Mouse (Mus musculus): ENCODE results near the gene Galnt2. TPM values are rescaled to one million over a fixed set of nuclear protein-coding genes. Genes with fewer than 3 reads are reported as not detected.

Galnt2 gene
- polyA plus RNA-seq, 1 experiment from 2014 or later: 66.2 TPM

DNA sequence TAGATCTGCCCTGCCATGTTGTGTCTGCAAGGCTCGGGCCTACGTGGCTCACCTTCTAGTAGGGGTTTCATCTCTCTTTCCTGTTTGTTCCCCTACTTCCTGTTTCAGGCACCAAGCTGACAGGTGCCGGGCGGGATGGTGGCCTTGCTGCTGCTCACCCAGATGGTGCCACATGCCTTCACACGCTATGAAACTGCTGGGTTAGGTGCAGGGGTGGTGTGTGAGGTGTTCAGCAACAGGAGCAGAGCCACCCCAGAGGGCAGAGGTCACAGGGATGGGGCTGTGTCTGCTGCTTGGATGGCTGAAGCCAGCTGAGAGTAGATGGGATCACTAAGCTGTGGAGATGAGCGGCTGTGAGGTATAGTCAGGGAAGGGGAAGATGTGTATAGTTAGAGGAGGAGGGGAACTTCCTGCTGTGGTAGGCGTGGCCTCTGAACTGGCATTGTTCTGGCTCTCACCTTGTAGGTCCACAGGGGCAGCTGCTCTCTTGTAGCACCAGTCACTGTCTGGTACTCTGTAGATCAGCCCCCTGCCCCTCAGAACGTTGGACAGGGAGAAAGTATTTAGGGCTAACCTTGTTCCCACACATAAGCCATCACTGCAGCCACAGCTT is 42.5 kb downstream of the Galnt2 start:
- ATAC-seq (ENCODE audit: insufficient number of reproducible peaks, insufficient read depth, low FRiP score, low TSS enrichment): no peak
- Histone ChIP-seq H3K36me3 (peaks cover 5% of the 10 kb centered on the region; the same call in 1 of the 2 replicates), H3K4me3 (no peak overlapping the region), H3K9me3 (0 out of 2 replicates have a peak, but pooled peaks cover 4% of the 10 kb centered on the region), H3K4me2 (replicated peaks) (no peak overlapping the region), H3K27me3 (no peaks in the 10 kb centered on the region), H3K9ac (no peak overlapping the region), H3K27ac (no peak overlapping the region), H3K4me1 (peaks cover 12% of the 10 kb centered on the region)
- WGBS: 60% methylated on average over 8 of the region's 8 CpGs

DNA sequence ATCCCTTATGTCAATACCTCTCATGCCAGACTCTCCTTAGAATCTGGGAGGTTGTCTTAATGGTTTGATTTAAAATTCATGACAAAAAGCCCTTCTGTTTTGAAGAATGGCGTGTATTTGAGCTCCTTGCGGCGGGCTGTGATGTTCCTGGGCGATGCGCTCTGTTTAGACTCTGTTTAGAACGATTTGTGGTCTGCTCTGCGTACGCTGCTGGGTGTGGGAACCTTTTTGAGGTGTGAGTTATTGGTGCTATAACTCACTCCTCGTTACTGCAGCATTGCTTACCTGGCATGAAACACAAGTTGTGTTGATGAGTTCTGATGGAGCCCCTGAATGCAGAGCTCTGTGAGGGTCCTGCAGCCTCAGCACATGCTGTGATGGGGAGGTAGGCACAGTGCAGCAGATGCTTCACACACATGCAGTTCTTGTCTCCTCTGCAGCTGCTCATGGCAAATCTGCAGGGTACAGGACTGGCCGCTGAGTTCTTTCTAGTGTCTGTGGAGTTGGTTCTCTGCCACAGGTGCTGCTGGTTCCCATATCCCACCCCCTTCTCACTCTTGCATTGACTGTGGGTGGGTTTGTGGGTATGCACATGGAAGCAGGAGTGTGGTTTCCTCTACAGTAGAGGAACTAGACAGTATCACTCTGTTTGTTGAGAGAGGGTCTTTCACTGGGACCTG is 43.4 kb downstream of the Galnt2 start:
- Histone ChIP-seq H3K36me3 (peaks cover 5% of the 10 kb centered on the region; the same call in 1 of the 2 replicates), H3K9ac (no peak overlapping the region), H3K4me2 (replicated peaks) (no peak overlapping the region), H3K9me3 (0 out of 2 replicates have a peak, but pooled peaks cover 4% of the 10 kb centered on the region), H3K27me3 (no peaks in the 10 kb centered on the region), H3K27ac (no peak overlapping the region), H3K4me1 (peaks cover 14% of the 10 kb centered on the region), H3K4me3 (no peak overlapping the region)
- no peak for ATAC-seq (ENCODE audit: insufficient number of reproducible peaks, insufficient read depth, low FRiP score, low TSS enrichment)
- 86% methylated on average over 10 of the region's 10 CpGs for WGBS

GRCm38 (mm10) chr8:124275377-124276071 is 44.3 kb downstream of the Galnt2 start:
- Histone ChIP-seq H3K9ac (no peak overlapping the region), H3K4me1 (peaks cover 14% of the 10 kb centered on the region), H3K9me3 (0 out of 2 replicates have a peak, but pooled peaks cover 4% of the 10 kb centered on the region), H3K4me2 (replicated peaks) (no peak overlapping the region), H3K36me3 (peaks cover 5% of the 10 kb centered on the region; the same call in 1 of the 2 replicates), H3K4me3 (no peak overlapping the region), H3K27ac (no peak overlapping the region), H3K27me3 (no peaks in the 10 kb centered on the region)
- no peak for ATAC-seq (ENCODE audit: insufficient number of reproducible peaks, insufficient read depth, low FRiP score, low TSS enrichment)
- WGBS: 91% methylated on average over 10 of the region's 10 CpGs

- no peak for ATAC-seq (ENCODE audit: insufficient number of reproducible peaks, insufficient read depth, low FRiP score, low TSS enrichment)
- 82% methylated on average over 24 of the region's 24 CpGs for WGBS
- Histone ChIP-seq H3K4me3 (no peak overlapping the region), H3K36me3 (peaks cover 5% of the 10 kb centered on the region; the same call in 1 of the 2 replicates), H3K9me3 (0 out of 2 replicates have a peak, but pooled peaks cover 4% of the 10 kb centered on the region), H3K9ac (no peak overlapping the region), H3K4me2 (replicated peaks) (no peak overlapping the region), H3K27ac (no peak overlapping the region), H3K27me3 (no peaks in the 10 kb centered on the region), H3K4me1 (peaks cover 21% of the 10 kb centered on the region)
These were observed 47.0 kb downstream of the Galnt2 start for GRCm38 (mm10) chr8:124277951-124278910.

DNA sequence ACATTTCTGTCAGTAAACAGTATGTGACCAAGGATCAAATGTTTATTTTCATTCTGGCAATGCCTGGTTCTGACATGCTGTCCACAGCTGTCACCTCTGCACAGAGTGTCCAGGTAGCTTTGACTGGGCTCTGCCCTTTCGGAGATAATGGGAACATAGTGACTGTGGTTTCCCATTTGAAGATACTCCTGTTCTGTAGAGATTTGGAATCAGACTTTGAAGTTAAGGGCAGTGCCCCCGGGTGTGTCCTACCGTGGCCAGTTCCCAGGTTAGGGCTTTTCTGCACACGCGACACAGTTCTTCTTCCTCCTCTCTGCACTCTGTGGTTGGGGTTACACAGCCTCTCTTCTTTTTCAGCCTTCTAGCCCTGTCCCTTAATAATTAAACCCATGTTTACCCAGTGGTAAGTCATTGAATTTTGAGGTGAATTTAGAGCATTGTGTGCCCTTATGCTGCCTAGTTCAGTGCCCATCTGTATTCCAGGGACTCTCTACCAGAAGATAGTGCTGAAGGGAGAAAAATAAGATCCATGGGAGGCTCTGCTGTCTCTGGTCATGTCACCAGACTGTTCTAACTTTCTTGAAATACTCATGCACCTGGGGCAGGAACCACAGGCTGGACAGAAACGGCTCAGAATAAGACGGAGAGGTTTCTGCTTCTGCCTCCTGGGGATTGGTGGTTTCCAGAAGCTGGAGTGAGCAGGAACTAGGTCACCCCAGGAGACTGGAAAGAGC is 47.9 kb downstream of the Galnt2 start:
- Histone ChIP-seq H3K9me3 (0 out of 2 replicates have a peak, but pooled peaks cover 4% of the 10 kb centered on the region), H3K4me3 (no peak overlapping the region), H3K9ac (no peak overlapping the region), H3K36me3 (peaks cover 5% of the 10 kb centered on the region; the same call in 1 of the 2 replicates), H3K4me1 (peaks cover 24% of the 10 kb centered on the region), H3K27me3 (no peaks in the 10 kb centered on the region), H3K27ac (no peak overlapping the region), H3K4me2 (replicated peaks) (no peak overlapping the region)
- no peak for ATAC-seq (ENCODE audit: insufficient number of reproducible peaks, insufficient read depth, low FRiP score, low TSS enrichment)
- WGBS: 83% methylated on average over 7 of the region's 7 CpGs

- H3K4me2 ChIP-seq (replicated peaks): no peak overlapping the region
- H3K4me3 ChIP-seq: no peak overlapping the region
- H3K9me3 ChIP-seq: 0 out of 2 replicates have a peak, but pooled peaks cover 4% of the 10 kb centered on the region
- ATAC-seq (ENCODE audit: insufficient number of reproducible peaks, insufficient read depth, low FRiP score, low TSS enrichment): no peak
- WGBS: 97% methylated on average over 5 of the region's 5 CpGs
- H3K36me3 ChIP-seq: peaks cover 5% of the 10 kb centered on the region; the same call in 1 of the 2 replicates
- no peaks in the 10 kb centered on the region for H3K27me3 ChIP-seq
- H3K9ac ChIP-seq: no peak overlapping the region
- peaks cover 27% of the 10 kb centered on the region for H3K4me1 ChIP-seq
- H3K27ac ChIP-seq: no peak overlapping the region
These were observed 48.4 kb downstream of the Galnt2 start for GRCm38 (mm10) chr8:124279690-124279985.

GRCm38 (mm10) chr8:124281700-124282541 is 50.7 kb downstream of the Galnt2 start:
- Histone ChIP-seq H3K4me3 (no peak overlapping the region), H3K27ac (no peak overlapping the region), H3K9me3 (no peaks in the 10 kb centered on the region), H3K4me2 (replicated peaks) (no peak overlapping the region), H3K27me3 (no peaks in the 10 kb centered on the region), H3K4me1 (peaks cover 46% of the 10 kb centered on the region), H3K9ac (no peak overlapping the region), H3K36me3 (no peaks in the 10 kb centered on the region)
- WGBS: 76% methylated on average over 11 of the region's 11 CpGs
- no peak for ATAC-seq (ENCODE audit: insufficient number of reproducible peaks, insufficient read depth, low FRiP score, low TSS enrichment)

DNA sequence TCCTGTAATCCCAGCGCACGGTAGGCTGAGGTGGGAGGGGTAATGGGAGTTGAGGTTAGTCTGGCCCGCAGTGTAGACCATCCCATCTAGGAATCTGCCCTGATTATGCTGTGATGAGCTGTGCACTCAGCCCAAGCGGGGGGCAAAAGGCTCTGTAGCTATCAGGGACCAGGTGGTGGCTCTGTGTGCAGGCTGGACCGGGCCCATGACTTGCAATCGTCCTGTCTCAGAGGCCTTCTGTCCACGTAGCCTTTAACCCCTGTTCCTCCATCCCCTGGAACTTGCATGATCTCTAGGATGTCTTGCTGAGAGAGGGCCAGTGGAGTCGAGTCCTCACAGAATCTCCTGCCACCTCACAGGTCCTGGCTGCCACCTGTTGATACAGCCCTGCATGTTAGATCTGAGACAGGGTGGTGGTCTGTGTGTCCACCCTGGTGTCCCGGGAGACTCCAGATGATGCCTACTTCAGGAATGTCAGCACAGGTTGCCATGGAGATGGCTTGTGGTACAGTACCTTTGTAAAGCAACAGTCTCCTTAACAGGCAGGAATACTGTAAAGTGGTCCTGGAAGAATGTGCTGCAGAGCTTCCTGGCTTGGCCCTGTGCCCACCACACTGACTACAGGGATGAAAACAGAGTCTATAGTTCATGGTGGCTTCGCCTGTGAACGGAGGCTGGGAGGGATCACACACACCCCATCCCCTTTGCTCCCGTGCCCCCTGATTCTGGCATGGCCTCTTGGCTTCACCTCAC is 51.9 kb downstream of the Galnt2 start:
- Histone ChIP-seq H3K4me2 (replicated peaks) (no peak overlapping the region), H3K9me3 (no peaks in the 10 kb centered on the region), H3K27ac (peak overlapping the region; percentile 85), H3K9ac (no peak overlapping the region), H3K4me3 (no peak overlapping the region), H3K27me3 (no peaks in the 10 kb centered on the region), H3K36me3 (no peaks in the 10 kb centered on the region), H3K4me1 (peaks cover 49% of the 10 kb centered on the region)
- no peak for ATAC-seq (ENCODE audit: insufficient number of reproducible peaks, insufficient read depth, low FRiP score, low TSS enrichment)
- WGBS: 73% methylated on average over 12 of the region's 12 CpGs

DNA sequence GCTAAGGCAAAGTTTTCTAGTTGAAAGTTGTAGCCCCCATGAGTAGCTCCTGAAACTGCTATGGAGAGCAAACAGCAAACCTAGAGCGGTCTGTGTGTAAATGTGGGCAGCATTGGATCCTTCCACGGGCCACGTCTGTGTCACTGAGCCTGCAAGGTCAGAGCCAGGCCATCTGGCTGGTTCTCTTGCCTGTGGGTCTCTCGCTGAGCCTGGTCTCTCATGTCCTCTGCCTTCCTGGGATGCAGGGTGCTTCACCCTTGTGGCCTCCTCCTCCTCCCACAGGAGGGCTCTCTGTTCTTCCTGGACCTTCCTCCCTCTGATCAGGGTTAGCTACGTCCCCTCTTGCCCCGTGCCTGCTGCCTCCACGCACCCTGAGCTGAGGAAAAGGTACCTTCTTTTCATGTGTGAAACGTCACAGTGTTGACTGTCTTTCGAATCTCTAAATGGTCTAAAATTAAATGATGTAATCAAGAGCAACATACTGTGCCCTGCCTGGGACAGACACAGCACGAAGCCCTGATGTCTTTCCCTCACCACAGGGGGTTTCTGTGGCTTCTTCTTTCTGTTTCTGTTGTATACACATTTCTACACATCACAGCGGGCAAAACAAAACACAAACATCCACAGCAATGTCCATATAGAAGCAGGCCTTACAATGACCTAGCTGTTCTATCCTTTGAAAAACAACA is 52.6 kb downstream of the Galnt2 start:
- H3K27ac ChIP-seq: peak overlapping the region; percentile 85
- H3K9me3 ChIP-seq: no peaks in the 10 kb centered on the region
- no peak overlapping the region for H3K4me3 ChIP-seq
- H3K4me2 ChIP-seq (replicated peaks): no peak overlapping the region
- no peaks in the 10 kb centered on the region for H3K36me3 ChIP-seq
- WGBS: 35% methylated on average over 11 of the region's 11 CpGs
- H3K27me3 ChIP-seq: no peaks in the 10 kb centered on the region
- no peak overlapping the region for H3K9ac ChIP-seq
- H3K4me1 ChIP-seq: peaks cover 47% of the 10 kb centered on the region
- ATAC-seq (ENCODE audit: insufficient number of reproducible peaks, insufficient read depth, low FRiP score, low TSS enrichment): no peak; the same call in 1 of the 2 replicates
